Mouse (Mus musculus) hematopoietic stem cell, adult 5-6 weeks (primary cell): ENCODE measurements at regions not wholly inside any gene's neighbourhood (a gene's known extent, or its start where the extent isn't known, plus 50 kb on each side); places are given as distances from the start of the nearest gene placed in this dataset.

Source experiments
- ATAC-seq, 2 experiments: fragments of 125-278 bp in 1 of 2; replicated peaks in 1 of 2; 2 replicates each; pipeline ENCODE4 v1.8.0; 2016 to 2017; ENCODE audit warnings: inconsistent platforms in 2 of 2, mild to moderate bottlenecking in 2 of 2, moderate number of reproducible peaks in 2 of 2, low read depth in 1 of 2, moderate TSS enrichment in 1 of 2; ENCODE audit not compliant: low FRiP score in 2 of 2, poor library complexity in 2 of 2, severe bottlenecking in 2 of 2, insufficient read depth in 1 of 2, low TSS enrichment in 1 of 2

DNA sequence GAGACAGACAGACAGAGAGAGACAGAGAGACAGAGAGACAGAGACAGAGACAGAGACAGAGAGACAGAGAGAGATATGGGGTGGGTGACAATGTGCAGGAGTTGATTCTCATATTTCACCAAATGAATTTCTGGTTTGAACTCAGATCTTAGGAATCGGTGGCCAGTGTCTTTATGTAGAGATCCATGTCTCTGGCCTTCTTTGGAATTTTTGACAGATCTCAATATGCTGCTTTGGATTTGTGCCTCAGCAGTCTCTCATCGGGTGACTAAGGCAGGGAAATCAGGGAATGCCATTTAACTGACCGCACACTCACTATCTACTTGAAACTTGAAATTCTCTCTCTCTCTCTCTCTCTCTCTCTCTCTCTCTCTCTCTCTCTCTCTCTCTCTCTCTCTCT lies 286.3 kb upstream of the Mpdz start:
- no peak for ATAC-seq

- no peak for ATAC-seq
Measured at GRCm38 (mm10) chr4:81727735-81728581, 285.3 kb upstream of the Mpdz start.

DNA sequence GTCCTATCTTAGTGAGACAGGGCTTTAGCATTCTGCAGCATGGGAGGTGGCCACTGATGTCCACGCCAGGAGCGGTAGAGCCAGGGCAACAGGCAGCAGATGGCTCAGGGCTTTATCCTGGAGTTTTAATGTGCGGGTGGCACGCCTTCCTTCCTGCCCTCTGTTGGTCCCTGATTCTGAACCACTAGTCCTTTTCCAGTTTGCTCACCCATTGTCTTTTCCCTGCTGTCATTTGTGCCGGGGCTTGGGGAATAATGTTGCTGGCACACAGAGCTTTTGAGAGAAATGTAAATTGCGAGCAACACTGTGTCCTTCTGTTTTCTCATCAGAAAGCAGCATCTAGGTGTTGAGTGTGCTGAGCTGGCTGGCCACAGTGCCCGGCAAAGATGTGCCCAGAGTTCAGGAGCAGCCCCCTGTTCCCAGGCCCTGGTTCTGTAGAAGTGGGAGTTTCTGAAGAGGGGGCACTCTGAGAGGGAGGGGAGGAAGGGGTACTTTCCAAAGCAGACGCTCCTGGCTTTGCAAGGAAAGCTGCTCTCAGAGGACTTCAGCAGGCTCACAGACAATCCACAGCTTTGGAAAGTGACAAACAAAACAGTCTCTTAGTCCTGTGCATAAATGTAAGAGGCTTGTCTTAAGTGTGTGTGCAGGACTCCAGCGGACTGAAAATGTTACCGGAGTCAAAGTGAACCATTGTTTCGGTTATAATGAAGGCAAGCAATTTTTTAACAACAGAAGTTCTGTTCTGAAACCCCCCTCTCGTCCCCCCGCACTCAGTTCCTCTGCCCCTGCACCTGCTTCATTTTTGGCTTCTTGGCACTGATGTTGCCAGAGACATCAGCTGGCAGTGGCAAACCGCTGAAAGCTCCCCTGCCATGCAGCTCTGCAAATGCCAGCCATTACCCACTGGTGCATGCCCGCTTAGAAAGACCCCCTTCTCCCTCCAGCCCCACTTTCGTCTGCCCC lies 284.4 kb upstream of the Mpdz start:
- ATAC-seq, result no peak

DNA sequence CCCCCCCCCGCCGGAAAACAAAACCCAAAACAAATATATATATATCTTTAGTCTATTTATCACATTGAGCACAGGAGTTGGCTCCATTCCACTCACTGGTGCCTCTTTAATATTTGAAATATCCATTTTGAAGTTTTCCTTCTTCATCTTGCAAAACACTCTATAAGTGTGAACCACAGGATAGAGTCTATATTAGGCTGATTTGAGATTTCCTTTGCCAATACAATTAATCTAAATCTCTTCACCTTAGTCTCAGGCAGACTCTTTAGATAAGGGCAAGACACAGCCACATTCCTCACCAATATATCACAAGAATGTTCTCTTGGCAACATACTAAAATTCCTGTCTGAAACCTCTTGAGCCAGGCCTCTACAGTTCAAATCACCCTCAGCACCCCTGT lies 282.1 kb upstream of the Mpdz start:
- ATAC-seq, result no peak

DNA sequence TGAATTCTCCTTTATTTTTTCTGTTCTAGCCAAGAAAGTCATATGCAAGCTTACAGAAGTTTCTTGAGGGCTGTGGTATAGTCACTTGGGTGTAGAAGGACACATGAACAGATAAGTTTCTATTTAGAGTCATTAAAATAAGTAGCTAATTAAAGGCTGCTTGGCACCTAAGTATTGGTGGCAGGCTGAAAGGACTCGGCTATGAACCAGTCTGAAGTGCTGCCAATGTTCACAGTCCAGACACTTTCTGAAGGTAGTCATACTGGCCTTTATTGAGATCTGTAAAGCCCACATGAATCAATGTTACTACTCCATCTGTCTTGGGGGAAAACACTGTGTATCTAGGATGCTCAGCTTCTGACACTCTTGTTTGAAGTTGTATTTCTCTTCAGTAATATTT lies 269.8 kb upstream of the Mpdz start:
- ATAC-seq, result no peak

- no peak for ATAC-seq
Measured at GRCm38 (mm10) chr4:81695182-81695581, 252.6 kb upstream of the Mpdz start.

GRCm38 (mm10) chr4:81677205-81677604 lies 234.6 kb upstream of the Mpdz start:
- no peak for ATAC-seq

DNA sequence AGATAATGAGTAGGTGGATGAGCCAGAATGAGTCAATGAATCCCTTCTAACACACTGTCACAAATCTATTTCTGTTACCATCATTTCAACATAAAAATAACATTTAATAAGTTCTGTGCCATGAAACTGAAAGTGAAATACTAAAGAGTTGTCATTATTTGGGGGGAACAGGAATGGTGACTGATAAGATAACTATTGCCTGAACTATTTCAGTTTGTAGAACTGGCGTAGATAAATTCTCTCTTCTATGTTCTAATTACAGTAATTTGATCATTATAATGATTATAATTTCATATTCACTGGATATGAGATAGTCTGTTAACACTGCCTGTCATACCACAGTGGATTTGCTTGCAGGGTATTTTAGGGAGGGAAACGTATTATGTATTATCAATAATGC lies 232.3 kb upstream of the Mpdz start:
- ATAC-seq, result no peak

DNA sequence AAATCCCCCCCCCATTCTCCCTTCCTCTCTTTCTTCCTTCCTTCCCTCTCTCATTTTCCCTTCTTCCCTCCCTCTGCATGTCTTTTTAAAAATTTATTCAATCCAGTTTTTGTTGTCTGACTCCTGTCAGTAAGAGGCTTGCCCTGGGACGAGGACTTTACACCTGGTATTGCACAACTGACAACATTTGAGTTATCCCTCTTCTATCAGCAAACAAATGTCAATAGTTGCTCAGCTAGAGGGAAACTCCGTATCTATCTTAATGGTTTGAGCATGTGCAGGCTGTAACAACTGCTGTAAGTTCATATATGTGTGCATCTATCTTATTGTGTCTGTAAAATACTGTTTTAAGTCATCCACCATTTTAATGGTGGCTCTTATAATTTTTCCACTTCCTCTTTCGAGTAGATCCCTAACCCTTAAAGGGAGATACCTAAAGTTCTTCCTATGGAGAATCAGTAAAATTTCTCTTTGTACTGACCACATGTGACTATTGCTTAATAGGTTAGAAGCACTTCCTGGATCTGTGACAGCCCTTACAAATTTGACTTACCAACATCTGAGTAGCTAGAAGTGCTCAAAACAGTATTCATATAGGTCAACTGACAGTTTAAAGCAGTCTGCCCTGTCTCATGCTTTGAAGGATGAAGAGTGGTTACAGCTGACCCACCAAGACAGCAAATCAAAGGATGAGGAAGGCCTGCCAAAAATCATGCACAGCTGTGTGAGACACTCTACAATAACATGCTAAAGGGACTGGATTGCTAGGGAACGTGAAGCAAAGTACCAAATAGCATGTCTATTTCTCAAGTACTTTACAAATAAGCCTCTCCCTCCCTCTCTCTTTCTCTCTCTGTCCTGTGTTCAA lies 231.0 kb upstream of the Mpdz start:
- ATAC-seq, result no peak

DNA sequence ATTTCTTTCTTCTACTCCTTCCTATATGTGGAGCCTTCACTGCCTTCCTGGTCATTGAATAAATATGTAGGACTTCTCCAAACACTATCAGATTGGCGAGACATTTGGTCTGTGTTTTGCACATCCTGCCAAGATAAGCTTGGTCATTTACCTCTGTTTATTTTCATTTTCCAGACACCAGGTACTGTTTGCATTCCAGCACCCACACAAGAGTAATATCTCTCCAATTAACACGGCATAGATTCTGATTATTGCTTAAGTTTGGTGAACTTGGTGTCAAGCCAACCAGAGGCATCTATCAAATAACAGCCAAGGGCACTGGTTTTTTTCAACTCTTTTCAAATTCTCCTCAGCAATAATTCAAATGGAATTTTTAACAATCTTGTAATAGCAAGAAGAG lies 229.4 kb upstream of the Mpdz start:
- ATAC-seq, result no peak

- no peak for ATAC-seq
Measured at GRCm38 (mm10) chr4:81669181-81669580, 226.6 kb upstream of the Mpdz start.

DNA sequence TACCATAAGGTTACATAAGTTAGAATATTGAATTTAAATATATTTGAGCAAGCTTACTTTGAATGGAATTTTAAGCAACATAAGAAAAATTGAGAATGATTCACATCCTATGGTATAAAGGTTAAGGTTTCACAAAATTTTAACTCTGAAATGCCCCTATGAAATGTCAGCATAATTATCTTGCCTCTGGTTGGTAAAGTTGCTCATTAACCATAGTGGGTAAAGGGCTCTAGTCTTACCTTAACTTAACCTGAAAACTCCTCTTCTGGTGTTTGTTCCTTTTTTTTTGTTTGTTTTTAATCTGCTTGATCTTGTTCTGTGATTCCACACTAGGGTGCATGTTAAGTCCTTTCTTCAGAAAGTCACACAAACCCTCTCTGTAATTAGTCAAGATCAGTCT lies 218.5 kb upstream of the Mpdz start:
- ATAC-seq, result no peak

- ATAC-seq, result no peak
Measured at GRCm38 (mm10) chr4:81628496-81628828, 185.8 kb upstream of the Mpdz start.

DNA sequence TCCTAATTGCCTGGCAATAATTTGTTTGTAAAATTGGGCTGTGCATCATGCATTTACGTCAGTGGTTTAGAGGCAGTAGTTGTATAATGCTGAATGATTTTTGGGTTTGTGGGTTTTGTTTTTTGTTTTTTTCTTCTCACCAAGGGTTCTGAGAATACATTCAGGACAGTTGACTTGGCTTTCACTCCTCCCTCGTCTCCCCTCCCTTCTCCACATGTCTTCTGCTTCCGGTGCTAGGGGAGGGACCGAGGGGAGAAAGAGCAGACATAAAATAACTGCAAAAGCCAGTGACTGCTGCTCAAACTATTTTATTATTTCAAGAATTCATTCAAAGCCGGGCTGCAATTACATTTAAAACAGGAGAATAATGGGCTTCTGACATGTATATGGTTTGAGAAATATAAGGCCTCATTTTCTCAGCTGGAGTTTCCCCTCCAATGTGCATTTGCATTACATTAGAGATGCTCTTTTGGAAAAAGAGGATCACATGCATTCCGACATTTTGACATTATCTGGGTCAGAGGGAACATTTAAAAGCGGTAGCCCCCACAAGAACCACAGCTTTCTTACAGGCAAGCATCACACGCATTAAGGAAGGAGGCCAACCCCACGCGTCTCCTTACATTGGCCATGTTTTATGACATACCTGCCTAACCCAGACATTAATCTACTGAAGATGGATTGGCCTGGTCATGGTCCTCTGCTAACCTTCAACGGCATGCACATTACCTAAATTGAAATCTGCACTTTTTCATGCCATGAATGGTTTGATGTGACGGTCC lies 185.3 kb upstream of the Mpdz start:
- ATAC-seq, result no peak

DNA sequence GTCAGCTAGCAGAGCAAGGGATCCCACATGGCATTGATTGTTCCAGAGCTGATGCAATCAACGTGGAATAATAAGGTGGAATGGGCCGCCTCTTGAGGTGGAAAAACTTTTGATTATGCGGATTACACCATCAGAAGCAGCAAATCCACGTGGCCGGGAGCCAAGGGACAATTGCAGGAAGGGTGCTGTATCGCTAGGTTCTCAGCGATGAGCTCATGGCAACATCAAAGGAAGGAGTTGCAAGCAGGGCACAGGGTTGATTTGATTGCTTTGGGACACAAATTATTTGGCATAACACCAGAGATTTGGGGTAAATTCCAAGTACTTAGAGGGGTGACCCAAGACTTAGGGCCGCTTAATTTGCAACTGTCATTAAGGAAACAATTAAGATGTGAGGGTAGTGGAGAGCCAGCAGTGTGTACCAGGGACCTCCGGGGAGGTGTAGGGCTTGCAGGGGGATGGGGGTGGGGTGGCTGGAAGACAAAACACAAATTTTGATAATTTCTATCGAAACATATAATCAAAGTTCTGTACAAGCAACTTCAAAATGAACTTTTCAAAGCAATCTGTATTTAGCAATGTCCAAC lies 182.8 kb upstream of the Mpdz start:
- no peak for ATAC-seq

- ATAC-seq, result no peak
Measured at GRCm38 (mm10) chr4:81624111-81624510, 181.5 kb upstream of the Mpdz start.
